Mouse (Mus musculus) cerebellum, adult 18-20 months (tissue): ENCODE results near the gene Krtap1-4.

Experiments used
- DNase-seq, 2 experiments: peaks; one replicate each; pipeline ENCODE4 v3.0.0; 2021

Krtap1-4 gene

GRCm38 (mm10) chr11:99547892-99548291 lies 35.6 kb downstream of the Krtap1-4 start:
- no peak for DNase-seq

- peak; percentile 37 to 45 for DNase-seq
Observed at GRCm38 (mm10) chr11:99539721-99540120, 43.7 kb downstream of the Krtap1-4 start.
